Mouse (Mus musculus): ENCODE measurements at regions not wholly inside any gene's neighbourhood (a gene's known extent, or its start where the extent isn't known, plus 50 kb on each side); places are given as distances from the start of the nearest gene placed in this dataset. TPM values are rescaled to one million over a fixed set of nuclear protein-coding genes. Genes with fewer than 3 reads are reported as not detected.

DNA sequence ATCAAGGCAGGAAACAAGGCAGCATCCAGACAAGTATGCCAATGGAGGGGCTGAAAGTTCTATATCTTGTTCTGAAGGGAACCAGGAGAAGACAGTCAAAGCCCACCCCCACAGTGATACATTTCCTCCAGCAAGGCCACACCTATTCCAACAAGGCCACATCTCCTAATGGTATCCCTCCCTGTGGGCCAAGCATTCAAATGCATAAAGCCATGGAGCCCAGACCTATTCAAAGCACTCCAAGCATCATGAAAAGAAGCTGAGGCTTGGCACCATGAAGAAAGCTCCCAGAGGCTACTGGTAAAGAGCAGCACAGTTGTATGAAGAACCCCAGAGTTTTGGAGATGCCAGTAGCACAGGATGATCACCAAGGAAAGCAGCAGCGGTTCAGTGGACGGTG, 84.6 kb upstream of the Fam216b start:
- no peak for ATAC-seq (replicated peaks; ENCODE audit: low FRiP score)
- 89% methylated on average over 2 of the region's 2 CpGs for WGBS
- no peaks in the 10 kb centered on the region for H3K27me3 ChIP-seq (ENCODE audit: control insufficient read depth, insufficient read depth, low read length)
- no peaks in the 10 kb centered on the region for H3K9me3 ChIP-seq (ENCODE audit: control insufficient read depth, low read length)
- H3K4me1 ChIP-seq (replicated peaks; ENCODE audit: control insufficient read depth, insufficient read depth, low read length), result no peaks in the 10 kb centered on the region
- no peaks in the 10 kb centered on the region for H3K36me3 ChIP-seq (ENCODE audit: control insufficient read depth, insufficient read depth, low read length)
- no peak overlapping the region for H3K4me3 ChIP-seq (ENCODE audit: low read depth, low read length)
- H3K4me2 ChIP-seq (ENCODE audit: low read depth, low read length, severe bottlenecking), result no peak overlapping the region
- no peak for DNase-seq (ENCODE audit: low spot score)
- no peak overlapping the region for H3K9ac ChIP-seq (ENCODE audit: low read length)
- H3K27ac ChIP-seq (ENCODE audit: low read depth, low read length), result no peak overlapping the region

DNA sequence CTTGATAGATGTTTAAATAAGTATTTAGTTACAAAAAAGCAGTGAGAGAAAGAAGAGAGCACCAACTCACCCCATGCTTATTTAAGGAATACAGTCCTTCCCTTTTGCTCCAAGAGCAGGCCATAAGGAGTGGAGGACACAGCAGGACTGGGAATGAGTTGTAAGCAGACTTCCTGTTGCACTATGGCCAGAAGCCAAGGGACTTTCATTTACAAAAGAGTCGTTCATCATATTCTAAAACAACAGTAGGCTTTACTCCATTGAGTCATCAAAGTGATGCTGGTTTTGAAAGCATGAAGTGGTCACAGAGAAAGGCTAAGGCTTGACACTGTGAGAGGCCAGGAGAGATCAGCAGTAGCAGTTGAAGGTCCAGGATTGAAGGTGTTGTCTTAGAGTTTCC, 84.1 kb upstream of the Fam216b start:
- WGBS, result 79% methylated on average over 1 of the region's 1 CpGs
- DNase-seq (ENCODE audit: low spot score), result no peak
- Histone ChIP-seq H3K9me3 (ENCODE audit: control insufficient read depth, low read length) (no peaks in the 10 kb centered on the region), H3K27me3 (ENCODE audit: control insufficient read depth, insufficient read depth, low read length) (no peaks in the 10 kb centered on the region), H3K4me1 (replicated peaks; ENCODE audit: control insufficient read depth, insufficient read depth, low read length) (no peaks in the 10 kb centered on the region), H3K9ac (ENCODE audit: low read length) (no peak overlapping the region), H3K4me2 (ENCODE audit: low read depth, low read length, severe bottlenecking) (no peak overlapping the region), H3K4me3 (ENCODE audit: low read depth, low read length) (no peak overlapping the region), H3K36me3 (ENCODE audit: control insufficient read depth, insufficient read depth, low read length) (no peaks in the 10 kb centered on the region), H3K27ac (ENCODE audit: low read depth, low read length) (no peak overlapping the region)
- no peak for ATAC-seq (replicated peaks; ENCODE audit: low FRiP score)

DNA sequence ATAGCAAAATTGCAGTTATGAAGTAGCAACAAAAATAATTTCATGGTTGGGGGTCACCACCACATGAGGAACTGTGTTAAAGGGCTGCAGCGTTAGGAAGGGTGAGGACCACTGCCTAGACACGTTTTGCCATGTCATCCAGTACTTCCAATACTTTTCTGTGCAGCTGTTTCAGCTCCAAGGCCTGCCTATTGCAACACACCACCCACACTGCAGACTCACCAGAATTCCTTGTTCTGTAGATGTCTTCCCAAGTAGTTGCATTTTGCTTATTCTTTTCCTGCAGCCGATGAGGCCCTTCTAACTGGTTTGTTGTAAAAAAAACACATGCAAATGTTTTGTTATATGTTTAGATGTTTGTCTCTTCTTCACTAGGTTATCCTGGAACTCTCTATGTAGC, 72.0 kb upstream of the Fam216b start:
- no peaks in the 10 kb centered on the region for H3K9me3 ChIP-seq (ENCODE audit: control insufficient read depth, low read length)
- no peak overlapping the region for H3K27ac ChIP-seq (ENCODE audit: low read depth, low read length)
- no peak for ATAC-seq (replicated peaks; ENCODE audit: low FRiP score)
- no peaks in the 10 kb centered on the region for H3K27me3 ChIP-seq (ENCODE audit: control insufficient read depth, insufficient read depth, low read length)
- H3K9ac ChIP-seq (ENCODE audit: low read length), result no peak overlapping the region
- H3K4me1 ChIP-seq (replicated peaks; ENCODE audit: control insufficient read depth, insufficient read depth, low read length), result no peaks in the 10 kb centered on the region
- H3K36me3 ChIP-seq (ENCODE audit: control insufficient read depth, insufficient read depth, low read length), result no peaks in the 10 kb centered on the region
- 89% methylated on average over 3 of the region's 3 CpGs for WGBS
- no peak for DNase-seq (ENCODE audit: low spot score)
- H3K4me2 ChIP-seq (ENCODE audit: low read depth, low read length, severe bottlenecking), result no peak overlapping the region
- H3K4me3 ChIP-seq (ENCODE audit: low read depth, low read length), result no peak overlapping the region

DNA sequence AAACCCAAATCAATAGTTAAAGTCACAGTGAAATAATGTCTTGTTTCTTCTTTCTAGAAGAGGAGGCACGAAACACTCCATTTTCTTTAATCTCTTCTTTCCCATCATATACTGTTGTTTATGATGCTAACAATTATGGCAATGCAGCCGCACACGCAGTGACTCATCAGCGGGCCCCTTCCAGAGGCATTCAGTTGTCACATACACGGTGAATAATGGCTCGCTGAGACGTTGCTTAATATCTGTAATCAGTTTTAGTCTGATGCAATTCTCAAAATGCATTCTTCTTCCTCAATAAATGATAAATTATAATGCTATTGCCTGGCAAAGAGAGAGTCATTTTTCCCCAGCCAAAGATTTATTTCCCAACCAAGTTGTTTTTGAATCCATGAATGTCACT, 70.8 kb upstream of the Fam216b start:
- no peak overlapping the region for H3K4me3 ChIP-seq (ENCODE audit: low read depth, low read length)
- H3K36me3 ChIP-seq (ENCODE audit: control insufficient read depth, insufficient read depth, low read length), result no peaks in the 10 kb centered on the region
- H3K4me2 ChIP-seq (ENCODE audit: low read depth, low read length, severe bottlenecking), result no peak overlapping the region
- H3K4me1 ChIP-seq (replicated peaks; ENCODE audit: control insufficient read depth, insufficient read depth, low read length), result no peaks in the 10 kb centered on the region
- no peak for DNase-seq (ENCODE audit: low spot score)
- no peak overlapping the region for H3K27ac ChIP-seq (ENCODE audit: low read depth, low read length)
- H3K9me3 ChIP-seq (ENCODE audit: control insufficient read depth, low read length), result no peaks in the 10 kb centered on the region
- no peak overlapping the region for H3K9ac ChIP-seq (ENCODE audit: low read length)
- ATAC-seq (replicated peaks; ENCODE audit: low FRiP score), result no peak
- H3K27me3 ChIP-seq (ENCODE audit: control insufficient read depth, insufficient read depth, low read length), result no peaks in the 10 kb centered on the region
- 89% methylated on average over 7 of the region's 7 CpGs for WGBS

DNA sequence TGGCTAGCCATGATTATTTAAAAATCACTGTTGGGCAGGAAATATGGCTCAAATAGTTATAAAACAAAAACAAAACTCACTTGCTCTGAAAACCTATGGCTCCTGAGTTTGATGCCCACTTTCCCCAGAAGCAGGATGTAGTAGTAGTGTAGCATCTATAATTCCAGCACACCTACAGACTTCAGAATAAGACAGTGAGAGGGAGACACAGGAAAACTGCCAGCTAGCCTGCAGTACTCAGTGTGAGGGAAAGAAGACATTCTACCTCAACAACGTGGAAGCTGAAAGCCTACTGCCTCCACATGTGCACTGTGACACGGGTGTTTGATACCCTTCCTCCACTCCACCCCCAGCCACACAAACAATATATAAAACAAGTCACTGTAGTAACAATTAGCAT, 68.9 kb upstream of the Fam216b start:
- DNase-seq (ENCODE audit: low spot score) (no peak), ATAC-seq (replicated peaks; ENCODE audit: low FRiP score) (no peak)
- Histone ChIP-seq H3K4me2 (ENCODE audit: low read depth, low read length, severe bottlenecking) (no peak overlapping the region), H3K9ac (ENCODE audit: low read length) (no peak overlapping the region), H3K27me3 (ENCODE audit: control insufficient read depth, insufficient read depth, low read length) (no peaks in the 10 kb centered on the region), H3K36me3 (ENCODE audit: control insufficient read depth, insufficient read depth, low read length) (no peaks in the 10 kb centered on the region), H3K27ac (ENCODE audit: low read depth, low read length) (no peak overlapping the region), H3K9me3 (ENCODE audit: control insufficient read depth, low read length) (no peaks in the 10 kb centered on the region), H3K4me1 (replicated peaks; ENCODE audit: control insufficient read depth, insufficient read depth, low read length) (no peaks in the 10 kb centered on the region), H3K4me3 (ENCODE audit: low read depth, low read length) (no peak overlapping the region)
- WGBS, result 86% methylated on average over 2 of the region's 2 CpGs

DNA sequence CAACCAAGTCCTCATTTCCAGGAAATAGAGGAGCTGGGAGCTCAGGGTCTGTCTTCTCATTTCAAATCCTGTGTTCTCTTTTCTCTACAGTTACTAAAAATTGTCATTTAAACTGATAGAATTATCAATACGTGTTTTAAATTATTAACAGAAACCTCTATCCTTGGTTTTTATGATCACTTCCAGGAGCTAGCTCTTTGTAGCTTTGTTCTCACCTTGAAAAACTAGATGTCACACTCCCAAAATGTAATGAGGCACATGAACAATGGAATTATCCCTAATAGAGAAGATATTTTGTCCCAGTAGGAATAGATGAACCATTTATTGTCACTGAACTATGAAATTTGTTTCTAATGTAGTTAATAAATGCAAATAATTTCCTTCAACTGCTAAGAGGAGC, 60.0 kb upstream of the Fam216b start:
- Histone ChIP-seq H3K36me3 (ENCODE audit: control insufficient read depth, insufficient read depth, low read length) (no peaks in the 10 kb centered on the region), H3K4me3 (ENCODE audit: low read depth, low read length) (no peak overlapping the region), H3K4me1 (replicated peaks; ENCODE audit: control insufficient read depth, insufficient read depth, low read length) (no peaks in the 10 kb centered on the region), H3K27ac (ENCODE audit: low read depth, low read length) (no peak overlapping the region), H3K4me2 (ENCODE audit: low read depth, low read length, severe bottlenecking) (no peak overlapping the region), H3K9me3 (ENCODE audit: control insufficient read depth, low read length) (no peaks in the 10 kb centered on the region; the same call in 1 of the 2 replicates), H3K9ac (ENCODE audit: low read length) (no peak overlapping the region), H3K27me3 (ENCODE audit: control insufficient read depth, insufficient read depth, low read length) (no peaks in the 10 kb centered on the region)
- DNase-seq (ENCODE audit: low spot score) (no peak), ATAC-seq (replicated peaks; ENCODE audit: low FRiP score) (no peak)
- WGBS, result 81% methylated on average over 1 of the region's 1 CpGs

DNA sequence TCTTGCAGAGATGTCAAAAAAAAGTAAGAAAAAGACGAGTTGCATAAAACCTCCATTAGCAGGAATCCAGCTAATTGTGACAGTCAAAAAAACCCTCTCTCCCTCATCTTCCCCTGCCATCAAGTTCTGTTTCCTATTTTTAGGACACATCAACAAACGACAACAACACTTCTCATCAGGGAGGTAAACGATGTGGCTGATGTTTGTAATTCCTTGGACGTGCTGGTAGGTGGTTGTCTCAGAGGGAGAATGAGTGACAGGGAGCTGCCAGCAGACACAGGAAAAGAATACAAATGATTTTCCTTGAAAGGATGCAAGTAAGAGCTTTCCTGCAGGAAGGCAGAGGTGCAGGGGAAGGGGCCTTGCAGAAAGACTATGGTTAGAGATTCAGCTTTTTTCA, 54.9 kb upstream of the Fam216b start:
- 33% methylated on average over 4 of the region's 4 CpGs for WGBS
- Histone ChIP-seq H3K4me2 (ENCODE audit: low read depth, low read length, severe bottlenecking) (no peak overlapping the region), H3K27me3 (ENCODE audit: control insufficient read depth, insufficient read depth, low read length) (no peaks in the 10 kb centered on the region), H3K27ac (ENCODE audit: low read depth, low read length) (no peak overlapping the region), H3K9me3 (ENCODE audit: control insufficient read depth, low read length) (no peaks in the 10 kb centered on the region; the same call in 1 of the 2 replicates), H3K9ac (ENCODE audit: low read length) (no peak overlapping the region), H3K4me1 (replicated peaks; ENCODE audit: control insufficient read depth, insufficient read depth, low read length) (no peaks in the 10 kb centered on the region), H3K36me3 (ENCODE audit: control insufficient read depth, insufficient read depth, low read length) (no peaks in the 10 kb centered on the region), H3K4me3 (ENCODE audit: low read depth, low read length) (no peak overlapping the region)
- DNase-seq (ENCODE audit: low spot score) (no peak), ATAC-seq (replicated peaks; ENCODE audit: low FRiP score) (no peak)

MicroRNA genes in the stretch of these regions (microRNA counts, 519-probe panel; counts per million panel counts)
- 31.2 counts per million for microRNA mmu-miR-1971

Small RNAs in the stretch of these regions (microRNA-seq; reads per million reads assigned to microRNA genes)
- gene Mir1971 (ENCODE audit: insufficient number of aligned reads), result not detected
